Mouse (Mus musculus) E14TG2a.4 (cell line): ENCODE data around the gene Usp26.

ENCODE experiments used
- CTCF ChIP-seq: conservative IDR thresholded peaks from 2 replicates; pipeline ENCODE4 v1.5.1; 2014; ENCODE audit warnings: low read length
- NANOG ChIP-seq: IDR thresholded peaks from 2 replicates; pipeline ENCODE4 v1.6.1; 2014; ENCODE audit warnings: borderline replicate concordance, low read length, mixed read lengths

GRCm38 (mm10) chrX:51712996-51713395 lies 88.0 kb downstream of the Usp26 start:
- TF ChIP-seq CTCF = no peak
- no peak for TF ChIP-seq NANOG
